Mouse (Mus musculus): ENCODE measurements around the gene Rps19. TPM values are rescaled to one million over a fixed set of nuclear protein-coding genes. Genes with fewer than 3 reads are reported as not detected.
"Not testable (repeated sequence)": the region's sequence is repeated elsewhere in the genome, so short reads cannot be mapped to it uniquely, and the experiment has no call there.

The Rps19 gene
- polyA plus RNA-seq, 1 experiment from 2014 or later = 1,089 TPM

- Histone ChIP-seq H3K4me1 (ENCODE audit: control insufficient read depth, insufficient read depth, low read depth, low read length) (peaks cover 21% of the 10 kb centered on the region), H3K27ac (ENCODE audit: low read depth, low read length) (no peak overlapping the region), H3K27me3 (replicated peaks; ENCODE audit: control insufficient read depth, insufficient read depth, low read length) (no peaks in the 10 kb centered on the region), H3K36me3 (ENCODE audit: control insufficient read depth, insufficient read depth, low read length) (peaks cover 35% of the 10 kb centered on the region), H3K9me3 (ENCODE audit: control insufficient read depth, low read length) (no peaks in the 10 kb centered on the region), H3K4me3 (ENCODE audit: low read length) (peak overlapping the region; percentile 97), H3K4me2 (ENCODE audit: low read length) (peak overlapping the region; percentile 83), H3K9ac (ENCODE audit: low read depth, low read length) (peak overlapping the region; percentile 100)
- ATAC-seq = no peak
- 45% methylated on average over 12 of the region's 12 CpGs for WGBS
Observed at GRCm38 (mm10) chr7:24885468-24886307, 1.5 kb downstream of the Rps19 start.

GRCm38 (mm10) chr7:24886308-24886633, 2.1 kb downstream of the Rps19 start:
- no peaks in the 10 kb centered on the region for H3K9me3 ChIP-seq (ENCODE audit: control insufficient read depth, low read length)
- no peaks in the 10 kb centered on the region for H3K27me3 ChIP-seq (replicated peaks; ENCODE audit: control insufficient read depth, insufficient read depth, low read length)
- H3K4me1 ChIP-seq (ENCODE audit: control insufficient read depth, insufficient read depth, low read depth, low read length) = peaks cover 21% of the 10 kb centered on the region
- H3K36me3 ChIP-seq (ENCODE audit: control insufficient read depth, insufficient read depth, low read length) = peaks cover 37% of the 10 kb centered on the region
- no peak for ATAC-seq
- no peak overlapping the region for H3K4me3 ChIP-seq (ENCODE audit: low read length)
- 64% methylated on average over 4 of the region's 4 CpGs for WGBS
- H3K27ac ChIP-seq (ENCODE audit: low read depth, low read length) = no peak overlapping the region
- peak overlapping the region; percentile 100 for H3K9ac ChIP-seq (ENCODE audit: low read depth, low read length)
- peak overlapping the region; percentile 83 for H3K4me2 ChIP-seq (ENCODE audit: low read length)

- Histone ChIP-seq H3K4me1 (ENCODE audit: control insufficient read depth, insufficient read depth, low read depth, low read length) (peaks cover 21% of the 10 kb centered on the region), H3K4me3 (ENCODE audit: low read length) (no peak overlapping the region), H3K9ac (ENCODE audit: low read depth, low read length) (no peak overlapping the region; the same call in none of the 2 replicates), H3K27me3 (replicated peaks; ENCODE audit: control insufficient read depth, insufficient read depth, low read length) (no peaks in the 10 kb centered on the region), H3K36me3 (ENCODE audit: control insufficient read depth, insufficient read depth, low read length) (peaks cover 37% of the 10 kb centered on the region), H3K27ac (ENCODE audit: low read depth, low read length) (no peak overlapping the region), H3K4me2 (ENCODE audit: low read length) (no peak overlapping the region), H3K9me3 (ENCODE audit: control insufficient read depth, low read length) (no peaks in the 10 kb centered on the region)
- 68% methylated on average over 4 of the region's 4 CpGs for WGBS
- no peak for ATAC-seq
Observed at GRCm38 (mm10) chr7:24887096-24887495, 2.9 kb downstream of the Rps19 start.

- Histone ChIP-seq H3K36me3 (ENCODE audit: control insufficient read depth, insufficient read depth, low read length) (peaks cover 37% of the 10 kb centered on the region), H3K9ac (ENCODE audit: low read depth, low read length) (no peak overlapping the region), H3K27ac (ENCODE audit: low read depth, low read length) (peak overlapping the region; percentile 6; the same call in 1 of the 2 replicates), H3K4me1 (ENCODE audit: control insufficient read depth, insufficient read depth, low read depth, low read length) (peaks cover 21% of the 10 kb centered on the region), H3K4me3 (ENCODE audit: low read length) (no peak overlapping the region), H3K27me3 (replicated peaks; ENCODE audit: control insufficient read depth, insufficient read depth, low read length) (no peaks in the 10 kb centered on the region), H3K4me2 (ENCODE audit: low read length) (no peak overlapping the region), H3K9me3 (ENCODE audit: control insufficient read depth, low read length) (no peaks in the 10 kb centered on the region)
- 80% methylated on average over 6 of the region's 6 CpGs for WGBS
- ATAC-seq = no peak
Observed at GRCm38 (mm10) chr7:24889431-24890220, 5.5 kb downstream of the Rps19 start.

GRCm38 (mm10) chr7:24890281-24891216, 6.4 kb downstream of the Rps19 start:
- peak; percentile 68 for ATAC-seq
- 0 out of 2 replicates have a peak overlapping the region, but pooled peaks have one; percentile 6 for H3K27ac ChIP-seq (ENCODE audit: low read depth, low read length)
- no peak overlapping the region for H3K4me2 ChIP-seq (ENCODE audit: low read length)
- H3K9ac ChIP-seq (ENCODE audit: low read depth, low read length) = no peak overlapping the region
- H3K36me3 ChIP-seq (ENCODE audit: control insufficient read depth, insufficient read depth, low read length) = peaks cover 37% of the 10 kb centered on the region
- peaks cover 17% of the 10 kb centered on the region for H3K4me1 ChIP-seq (ENCODE audit: control insufficient read depth, insufficient read depth, low read depth, low read length)
- H3K9me3 ChIP-seq (ENCODE audit: control insufficient read depth, low read length) = no peaks in the 10 kb centered on the region
- H3K4me3 ChIP-seq (ENCODE audit: low read length) = no peak overlapping the region
- H3K27me3 ChIP-seq (replicated peaks; ENCODE audit: control insufficient read depth, insufficient read depth, low read length) = no peaks in the 10 kb centered on the region
- WGBS = 34% methylated on average over 10 of the region's 10 CpGs

- H3K9me3 ChIP-seq (ENCODE audit: control insufficient read depth, low read length) = no peaks in the 10 kb centered on the region
- no peak overlapping the region for H3K4me3 ChIP-seq (ENCODE audit: low read length)
- no peak overlapping the region for H3K4me2 ChIP-seq (ENCODE audit: low read length)
- no peak for ATAC-seq
- H3K4me1 ChIP-seq (ENCODE audit: control insufficient read depth, insufficient read depth, low read depth, low read length) = peaks cover 7% of the 10 kb centered on the region
- WGBS = 79% methylated on average over 3 of the region's 3 CpGs
- no peak overlapping the region for H3K27ac ChIP-seq (ENCODE audit: low read depth, low read length)
- peaks cover 33% of the 10 kb centered on the region for H3K36me3 ChIP-seq (ENCODE audit: control insufficient read depth, insufficient read depth, low read length)
- H3K9ac ChIP-seq (ENCODE audit: low read depth, low read length) = no peak overlapping the region
- H3K27me3 ChIP-seq (replicated peaks; ENCODE audit: control insufficient read depth, insufficient read depth, low read length) = no peaks in the 10 kb centered on the region
Observed at GRCm38 (mm10) chr7:24891241-24892124, 7.3 kb downstream of the Rps19 start.

- Histone ChIP-seq H3K4me2 (ENCODE audit: low read length) (no peak overlapping the region), H3K4me3 (ENCODE audit: low read length) (no peak overlapping the region), H3K27me3 (replicated peaks; ENCODE audit: control insufficient read depth, insufficient read depth, low read length) (no peaks in the 10 kb centered on the region), H3K4me1 (ENCODE audit: control insufficient read depth, insufficient read depth, low read depth, low read length) (peaks cover 5% of the 10 kb centered on the region), H3K27ac (ENCODE audit: low read depth, low read length) (no peak overlapping the region), H3K9me3 (ENCODE audit: control insufficient read depth, low read length) (no peaks in the 10 kb centered on the region), H3K9ac (ENCODE audit: low read depth, low read length) (no peak overlapping the region), H3K36me3 (ENCODE audit: control insufficient read depth, insufficient read depth, low read length) (peaks cover 31% of the 10 kb centered on the region)
- WGBS = 67% methylated on average over 2 of the region's 2 CpGs
- no peak for ATAC-seq
Observed at GRCm38 (mm10) chr7:24892125-24892583, 8.0 kb downstream of the Rps19 start.

GRCm38 (mm10) chr7:24895749-24896148, 11.6 kb downstream of the Rps19 start:
- not testable (repeated sequence) for ATAC-seq; H3K4me2 ChIP-seq (ENCODE audit: low read length)
- 99% methylated on average over 2 of the region's 2 CpGs for WGBS

More at GRCm38 (mm10) chr7:24895749-24896148, 11.6 kb downstream of the Rps19 start:
- H3K27me3 ChIP-seq (replicated peaks; ENCODE audit: control insufficient read depth, insufficient read depth, low read length); H3K27ac ChIP-seq (ENCODE audit: low read depth, low read length); H3K36me3 ChIP-seq (ENCODE audit: control insufficient read depth, insufficient read depth, low read length); H3K9me3 ChIP-seq (ENCODE audit: control insufficient read depth, low read length); H3K9ac ChIP-seq (ENCODE audit: low read depth, low read length); H3K4me3 ChIP-seq (ENCODE audit: low read length); H3K4me1 ChIP-seq (ENCODE audit: control insufficient read depth, insufficient read depth, low read depth, low read length): not testable (repeated sequence)
